Mouse (Mus musculus): ENCODE results near the gene A930004D18Rik. TPM values are rescaled to one million over a fixed set of nuclear protein-coding genes. Genes with fewer than 3 reads are reported as not detected.

The A930004D18Rik gene
- total and polyA plus RNA-seq, 3 experiments, result 0.39 to 1.8 TPM; not detected in 1

GRCm38 (mm10) chr2:18059891-18060290 is 22.4 kb upstream of the A930004D18Rik start:
- H3K79me2 ChIP-seq (ENCODE audit: control insufficient read depth, insufficient read depth, low read length, poor library complexity), result peaks cover 26% of the 10 kb centered on the region
- H3K4me1 ChIP-seq (ENCODE audit: control insufficient read depth in 1 of 2, insufficient read depth in 2 of 2, low read length in 2 of 2), result peaks cover 9 to 13% of the 10 kb centered on the region in 2 experiments; a peak in 3 of 4 replicates
- peaks cover 0 to 20% of the 10 kb centered on the region in 2 experiments; a peak in 2 of 4 replicates for H3K36me3 ChIP-seq (ENCODE audit: control insufficient read depth in 1 of 2, insufficient read depth in 2 of 2, low read length in 2 of 2)
- H3K9ac ChIP-seq (ENCODE audit: control insufficient read depth, low read depth, low read length, poor library complexity, severe bottlenecking), result no peak overlapping the region
- no peak overlapping the region for H3K27ac ChIP-seq (ENCODE audit: control insufficient read depth, low read depth, low read length)
- no peaks in the 10 kb centered on the region for H3K9me3 ChIP-seq (replicated peaks; ENCODE audit: insufficient read depth, low read length)
- TF ChIP-seq USF1 (IDR thresholded peaks at IDR 0.05; ENCODE audit: low read depth, low read length) (no peak), CHD1 (IDR thresholded peaks at IDR 0.05; ENCODE audit: low read depth, low read length) (no peak), HCFC1 (IDR thresholded peaks at IDR 0.05; ENCODE audit: low read depth, low read length) (no peak), GATA1 (IDR thresholded peaks at IDR 0.05; ENCODE audit: low read depth, low read length) (no peak), MAFK (IDR thresholded peaks at IDR 0.05; ENCODE audit: borderline replicate concordance, low read depth, low read length) (no peak), UBTF (IDR thresholded peaks at IDR 0.05; ENCODE audit: borderline replicate concordance, insufficient read depth, low read depth, low read length) (no peak), MYB (IDR thresholded peaks at IDR 0.05; ENCODE audit: low read depth, low read length) (no peak), RCOR1 (IDR thresholded peaks at IDR 0.05; ENCODE audit: low read depth, low read length) (no peak), MAX (IDR thresholded peaks at IDR 0.05; ENCODE audit: low read length) (no peak), JUND (IDR thresholded peaks at IDR 0.05; ENCODE audit: low read depth, low read length) (no peak), MEF2A (IDR thresholded peaks at IDR 0.05; ENCODE audit: extremely low read depth, insufficient replicate concordance, low read depth, low read length, poor library complexity, severe bottlenecking) (no peak), E2F4 (IDR thresholded peaks at IDR 0.05; ENCODE audit: borderline replicate concordance, low read depth, low read length) (no peak), POLR2A (IDR thresholded peaks at IDR 0.05; ENCODE audit: control insufficient read depth in 1 of 2, insufficient read depth in 1 of 2, low read depth in 1 of 2, low read length in 2 of 2, poor library complexity in 1 of 2) (no peak), TBP (IDR thresholded peaks at IDR 0.05; ENCODE audit: low read depth, low read length) (no peak), EP300 (IDR thresholded peaks at IDR 0.05; ENCODE audit: low read depth in 1 of 2, low read length in 2 of 2) (no peak), CHD2 (IDR thresholded peaks at IDR 0.05; ENCODE audit: low read length) (no peak), ZMIZ1 (IDR thresholded peaks at IDR 0.05; ENCODE audit: low read depth, low read length) (no peak), MXI1 (IDR thresholded peaks at IDR 0.05; ENCODE audit: low read depth, low read length) (no peak), GABPA (IDR thresholded peaks at IDR 0.05; ENCODE audit: low read depth, low read length) (no peak), MYC (IDR thresholded peaks at IDR 0.05; ENCODE audit: low read depth, low read length) (no peak)
- DNase-seq (ENCODE audit: low read depth, low spot score), result no peak
- no peaks in the 10 kb centered on the region for H3K27me3 ChIP-seq (ENCODE audit: control insufficient read depth in 1 of 2, insufficient read depth in 2 of 2, low read length in 2 of 2)
- no peak overlapping the region for H3K4me3 ChIP-seq (ENCODE audit: control insufficient read depth in 1 of 2, insufficient read depth in 1 of 2, low read depth in 2 of 2, low read length in 2 of 2)

- Histone ChIP-seq H3K4me3 (ENCODE audit: control insufficient read depth in 1 of 2, insufficient read depth in 1 of 2, low read depth in 2 of 2, low read length in 2 of 2) (no peak overlapping the region), H3K27me3 (ENCODE audit: control insufficient read depth in 1 of 2, insufficient read depth in 2 of 2, low read length in 2 of 2) (no peaks in the 10 kb centered on the region), H3K36me3 (ENCODE audit: control insufficient read depth in 1 of 2, insufficient read depth in 2 of 2, low read length in 2 of 2) (peaks cover 0 to 20% of the 10 kb centered on the region in 2 experiments; a peak in 2 of 4 replicates), H3K9ac (ENCODE audit: control insufficient read depth, low read depth, low read length, poor library complexity, severe bottlenecking) (peak overlapping the region; percentile 36), H3K9me3 (replicated peaks; ENCODE audit: insufficient read depth, low read length) (no peaks in the 10 kb centered on the region), H3K27ac (ENCODE audit: control insufficient read depth, low read depth, low read length) (no peak overlapping the region), H3K79me2 (ENCODE audit: control insufficient read depth, insufficient read depth, low read length, poor library complexity) (peaks cover 20% of the 10 kb centered on the region; the same call in 1 of the 2 replicates), H3K4me1 (ENCODE audit: control insufficient read depth in 1 of 2, insufficient read depth in 2 of 2, low read length in 2 of 2) (peaks cover 9 to 13% of the 10 kb centered on the region in 2 experiments; a peak in 3 of 4 replicates)
- no peak for DNase-seq (ENCODE audit: low read depth, low spot score)
- TF ChIP-seq NELFE (IDR thresholded peaks at IDR 0.05; ENCODE audit: low read depth, low read length) (no peak), SIN3A (IDR thresholded peaks at IDR 0.05; ENCODE audit: low read length) (no peak), USF1 (IDR thresholded peaks at IDR 0.05; ENCODE audit: low read depth, low read length) (no peak), CTCF (IDR thresholded peaks at IDR 0.05 in 2 of 3, conservative IDR thresholded peaks at IDR 0.05 in 1 of 3; ENCODE audit: control insufficient read depth in 1 of 3, insufficient read depth in 1 of 3, low read depth in 2 of 3, low read length in 3 of 3, poor library complexity in 1 of 3, severe bottlenecking in 1 of 3) (no peak), ZNF384 (IDR thresholded peaks at IDR 0.05; ENCODE audit: low read depth, low read length) (no peak), MAFK (IDR thresholded peaks at IDR 0.05; ENCODE audit: borderline replicate concordance, low read depth, low read length) (no peak), NRF1 (IDR thresholded peaks at IDR 0.05; ENCODE audit: insufficient read depth, low read depth, low read length, poor library complexity, severe bottlenecking) (no peak), MEF2A (IDR thresholded peaks at IDR 0.05; ENCODE audit: extremely low read depth, insufficient replicate concordance, low read depth, low read length, poor library complexity, severe bottlenecking) (no peak)
These were observed 21.5 kb upstream of the A930004D18Rik start for GRCm38 (mm10) chr2:18059063-18059462.
